Mouse (Mus musculus) heart, embryonic 11.5 days (tissue): Measurements from ENCODE around the gene Olfr1366. TPM values are rescaled to one million over a fixed set of nuclear protein-coding genes. Genes with fewer than 3 reads are reported as not detected.
"Not testable (repeated sequence)": the region's sequence is repeated elsewhere in the genome, so short reads cannot be mapped to it uniquely, and the experiment has no call there.

Experiments
- ATAC-seq: fragments of 200-750 bp; cut with Nextera tagmentation; replicated peaks from 2 replicates; pipeline ENCODE4 v1.8.0; 2017; ENCODE audit warnings: moderate library complexity; ENCODE audit not compliant: insufficient number of reproducible peaks, low FRiP score, low TSS enrichment
- H3K27ac ChIP-seq: fragments of 300-500 bp; sonication (generic); 2 replicates; pipeline ENCODE4 v1.5.1; 2014; ENCODE audit warnings: mild to moderate bottlenecking, low read depth, low read length
- H3K27me3 ChIP-seq: fragments of 300-500 bp; sonication (generic); 2 replicates; pipeline ENCODE4 v1.6.1; 2014; ENCODE audit warnings: mild to moderate bottlenecking, low read length, mixed read lengths; ENCODE audit not compliant: control insufficient read depth, insufficient read depth
- H3K36me3 ChIP-seq: fragments of 300-500 bp; sonication (generic); 2 replicates; pipeline ENCODE4 v1.6.1; 2014; ENCODE audit warnings: mild to moderate bottlenecking, low read length, moderate library complexity, mixed read lengths; ENCODE audit not compliant: control insufficient read depth, insufficient read depth
- H3K4me1 ChIP-seq: fragments of 300-500 bp; sonication (generic); 2 replicates; pipeline ENCODE4 v1.6.1; 2014; ENCODE audit warnings: low read length; ENCODE audit not compliant: control insufficient read depth, insufficient read depth
- H3K4me2 ChIP-seq: fragments of 300-500 bp; sonication (generic); 2 replicates; pipeline ENCODE4 v1.6.1; 2014; ENCODE audit warnings: mild to moderate bottlenecking, moderate library complexity
- H3K4me3 ChIP-seq: fragments of 300-500 bp; sonication (generic); 2 replicates; pipeline ENCODE4 v1.5.1; 2014; ENCODE audit warnings: low read depth, low read length
- H3K9ac ChIP-seq: fragments of 300-500 bp; sonication (generic); 2 replicates; pipeline ENCODE4 v1.6.1; 2014; ENCODE audit warnings: mild to moderate bottlenecking, low read depth, low read length, moderate library complexity
- H3K9me3 ChIP-seq: fragments of 300-500 bp; sonication (generic); replicated peaks from 2 replicates; pipeline ENCODE4 v1.6.1; 2016; ENCODE audit warnings: low read length; ENCODE audit not compliant: control insufficient read depth
- WGBS: fragments of 180-500 bp; shearing (Covaris S2); extraction: QIAGEN DNeasy Blood & Tissue Kit; methylation state at CpG from one replicate; pipeline ENCODE4 v1.1.7; 2014; ENCODE audit not compliant: insufficient replicate concordance; 5-methylcytosine and 5-hydroxymethylcytosine counted together
- polyA plus RNA-seq: library from polyadenylated mRNA; unstranded; fragments of >200 nt; fragmentation: Nextera tagmentation; extraction: Ambion mirVana; gene quantifications from 2 replicates; pipeline ENCODE4 v1.2.1, GENCODE M21; 2014

Gene Olfr1366
- polyA plus RNA-seq, 1 experiment from 2014 or later: 0.14 TPM

GRCm38 (mm10) chr13:21506221-21506649 is 36.4 kb downstream of the Olfr1366 start:
- WGBS: under 1% methylated on average over 21 of the region's 21 CpGs
- ATAC-seq: peak; percentile 99
- peak overlapping the region; percentile 82 for H3K9ac ChIP-seq
- H3K4me1 ChIP-seq: no peaks in the 10 kb centered on the region
- peak overlapping the region; percentile 70 for H3K4me2 ChIP-seq
- H3K36me3 ChIP-seq: no peaks in the 10 kb centered on the region
- no peaks in the 10 kb centered on the region for H3K27me3 ChIP-seq
- H3K9me3 ChIP-seq: no peaks in the 10 kb centered on the region
- peak overlapping the region; percentile 70 for H3K4me3 ChIP-seq
- H3K27ac ChIP-seq: peak overlapping the region; percentile 86

GRCm38 (mm10) chr13:21502296-21502695 is 40.3 kb downstream of the Olfr1366 start:
- Histone ChIP-seq H3K9ac (no peak overlapping the region), H3K27ac (no peak overlapping the region), H3K4me1 (no peaks in the 10 kb centered on the region), H3K36me3 (no peaks in the 10 kb centered on the region), H3K9me3 (no peaks in the 10 kb centered on the region), H3K27me3 (no peaks in the 10 kb centered on the region), H3K4me3 (no peak overlapping the region), H3K4me2 (no peak overlapping the region)
- WGBS: 81% methylated on average over 5 of the region's 5 CpGs
- ATAC-seq: no peak

GRCm38 (mm10) chr13:21501182-21501581 is 41.4 kb downstream of the Olfr1366 start, which contains the start of gene Gm11273:
TSS of gene Gm11273 (minus strand) at chr13:21501418.
- H3K27me3 ChIP-seq, H3K9me3 ChIP-seq, H3K4me2 ChIP-seq, H3K27ac ChIP-seq, H3K9ac ChIP-seq, H3K36me3 ChIP-seq, H3K4me3 ChIP-seq, H3K4me1 ChIP-seq, ATAC-seq: not testable (repeated sequence)
- 91% methylated on average over 17 of the region's 17 CpGs for WGBS

GRCm38 (mm10) chr13:21495080-21495479 is 47.5 kb downstream of the Olfr1366 start, which contains the start of gene AK157302:
TSS of gene AK157302 (plus strand) at chr13:21495223.
- Histone ChIP-seq H3K9ac (no peak within 1 kb of the TSS), H3K27ac (no peak within 1 kb of the TSS), H3K36me3 (no peaks in the 10 kb centered on the region), H3K4me2 (no peak within 1 kb of the TSS), H3K9me3 (no peaks in the 10 kb centered on the region), H3K4me3 (no peak within 1 kb of the TSS), H3K27me3 (no peaks in the 10 kb centered on the region), H3K4me1 (no peaks in the 10 kb centered on the region)
- no peak for ATAC-seq
- 89% methylated on average over 21 of the region's 21 CpGs for WGBS

DNA sequence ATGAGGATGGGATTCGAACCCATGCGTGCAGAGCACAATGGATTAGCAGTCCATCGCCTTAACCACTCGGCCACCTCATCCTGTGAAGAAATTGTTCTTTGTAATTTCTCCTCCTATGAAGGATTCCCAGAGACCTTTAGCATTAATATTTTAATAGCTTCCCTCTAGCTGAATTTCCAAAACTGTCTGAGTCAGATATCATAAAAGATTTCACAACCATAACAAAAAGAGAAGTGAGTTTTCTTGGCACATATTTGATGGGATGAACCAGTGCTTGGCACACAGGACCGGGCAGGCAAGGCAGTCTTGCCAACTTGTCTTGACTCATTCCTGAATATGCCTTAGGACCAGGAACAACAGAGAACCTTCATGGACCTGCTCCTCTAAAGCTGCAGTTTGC is 49.8 kb downstream of the Olfr1366 start:
- no peak overlapping the region for H3K27ac ChIP-seq
- no peaks in the 10 kb centered on the region for H3K4me1 ChIP-seq
- H3K9me3 ChIP-seq: no peaks in the 10 kb centered on the region
- no peak for ATAC-seq
- no peaks in the 10 kb centered on the region for H3K27me3 ChIP-seq
- no peaks in the 10 kb centered on the region for H3K36me3 ChIP-seq
- no peak overlapping the region for H3K9ac ChIP-seq
- no peak overlapping the region for H3K4me3 ChIP-seq
- WGBS: 93% methylated on average over 5 of the region's 5 CpGs
- H3K4me2 ChIP-seq: no peak overlapping the region

GRCm38 (mm10) chr13:21486881-21487280 is 55.7 kb downstream of the Olfr1366 start:
- no peaks in the 10 kb centered on the region for H3K9me3 ChIP-seq
- H3K27ac ChIP-seq: no peak overlapping the region
- 76% methylated on average over 1 of the region's 1 CpGs for WGBS
- H3K9ac ChIP-seq: no peak overlapping the region
- no peaks in the 10 kb centered on the region for H3K27me3 ChIP-seq
- no peak overlapping the region for H3K4me3 ChIP-seq
- H3K4me1 ChIP-seq: no peaks in the 10 kb centered on the region
- no peak overlapping the region for H3K4me2 ChIP-seq
- ATAC-seq: no peak
- H3K36me3 ChIP-seq: 0 out of 2 replicates have a peak, but pooled peaks cover 2% of the 10 kb centered on the region

Other genes starting within 250 kb of the Olfr1366 start
- gene Gpx6, start 230.7 kb downstream of the Olfr1366 start, polyA plus RNA-seq: not detected in 2 replicates
- gene Olfr1367, start 195.9 kb downstream of the Olfr1366 start, polyA plus RNA-seq: not detected in 2 replicates
- gene Zscan12, start 180.0 kb downstream of the Olfr1366 start, polyA plus RNA-seq: 9.3 and 9.9 TPM in 2 replicates
- gene Zkscan3, start 140.1 kb downstream of the Olfr1366 start, polyA plus RNA-seq: 69.5 and 71.3 TPM in 2 replicates
- gene Pgbd1, start 101.8 kb downstream of the Olfr1366 start, polyA plus RNA-seq: 2.3 and 3.6 TPM in 2 replicates
- gene Zscan26, start 89.1 kb downstream of the Olfr1366 start, polyA plus RNA-seq: 20.3 and 26.7 TPM in 2 replicates
- gene Nkapl, start 74.3 kb downstream of the Olfr1366 start, polyA plus RNA-seq: 2.0 and 2.6 TPM in 2 replicates
- 1.2 and 1.8 TPM in 2 replicates for gene Zkscan4, start 63.9 kb downstream of the Olfr1366 start, polyA plus RNA-seq
- gene Gm10065, start 63.4 kb downstream of the Olfr1366 start, polyA plus RNA-seq: not detected in 2 replicates
- gene AK157302, start 47.6 kb downstream of the Olfr1366 start, polyA plus RNA-seq: 0.14 and 0.46 TPM in 2 replicates
- 7.4 and 8.5 TPM in 2 replicates for gene Gm11273, start 41.4 kb downstream of the Olfr1366 start, polyA plus RNA-seq
- 6.4 and 6.5 TPM in 2 replicates for gene Zkscan8, start 11.7 kb downstream of the Olfr1366 start, polyA plus RNA-seq
- not detected in 2 replicates for gene Olfr1535, start 17.1 kb upstream of the Olfr1366 start, polyA plus RNA-seq
- gene Olfr1364, start 39.0 kb upstream of the Olfr1366 start, polyA plus RNA-seq: not detected in 2 replicates
- not detected in 2 replicates for gene Olfr1362, start 71.2 kb upstream of the Olfr1366 start, polyA plus RNA-seq
- gene Olfr11, start 99.7 kb upstream of the Olfr1366 start, polyA plus RNA-seq: not detected in 2 replicates
- not detected in 2 replicates for gene Olfr1361, start 120.6 kb upstream of the Olfr1366 start, polyA plus RNA-seq
- not detected in 2 replicates for gene Olfr1360, start 134.6 kb upstream of the Olfr1366 start, polyA plus RNA-seq
- not detected in 2 replicates for gene Olfr1359, start 155.3 kb upstream of the Olfr1366 start, polyA plus RNA-seq
- not detected in 2 replicates for gene Hist1h2bl, start 173.3 kb upstream of the Olfr1366 start, polyA plus RNA-seq
- 6.5 and 8.4 TPM in 2 replicates for gene Hist1h2ai, start 173.6 kb upstream of the Olfr1366 start, polyA plus RNA-seq
- gene Hist1h3h, start 174.9 kb upstream of the Olfr1366 start, polyA plus RNA-seq: 4.4 TPM in 1 of 2 replicates, not detected in the other
- gene Hist1h2bm, start 179.2 kb upstream of the Olfr1366 start, polyA plus RNA-seq: 1.4 and 1.6 TPM in 2 replicates
- 0.79 and 1.1 TPM in 2 replicates for gene Hist1h4j, start 192.3 kb upstream of the Olfr1366 start, polyA plus RNA-seq
- 3.0 TPM in 1 of 2 replicates, not detected in the other for gene Hist1h4k, start 207.7 kb upstream of the Olfr1366 start, polyA plus RNA-seq
- gene Hist1h2ak, start 211.0 kb upstream of the Olfr1366 start, polyA plus RNA-seq: 3.1 and 4.2 TPM in 2 replicates
- 1.6 and 2.0 TPM in 2 replicates for gene Hist1h2bn, start 211.3 kb upstream of the Olfr1366 start, polyA plus RNA-seq
- 5.9 and 10.8 TPM in 2 replicates for gene Hist1h1b, start 237.8 kb upstream of the Olfr1366 start, polyA plus RNA-seq
- gene Hist1h3i, start 240.6 kb upstream of the Olfr1366 start, polyA plus RNA-seq: 107 and 123 TPM in 2 replicates
- gene Hist1h2an, start 244.4 kb upstream of the Olfr1366 start, polyA plus RNA-seq: 3.3 and 6.2 TPM in 2 replicates
- gene Hist1h2bp, start 244.7 kb upstream of the Olfr1366 start, polyA plus RNA-seq: 1.5 TPM in 1 of 2 replicates, not detected in the other